Mouse (Mus musculus) E14TG2a.4 (cell line): ENCODE measurements around the gene Gga3.

Source experiments
- CTCF ChIP-seq: conservative IDR thresholded peaks from 2 replicates; pipeline ENCODE4 v1.5.1; 2014; ENCODE audit warnings: low read length
- NANOG ChIP-seq: IDR thresholded peaks from 2 replicates; pipeline ENCODE4 v1.6.1; 2014; ENCODE audit warnings: borderline replicate concordance, low read length, mixed read lengths

DNA sequence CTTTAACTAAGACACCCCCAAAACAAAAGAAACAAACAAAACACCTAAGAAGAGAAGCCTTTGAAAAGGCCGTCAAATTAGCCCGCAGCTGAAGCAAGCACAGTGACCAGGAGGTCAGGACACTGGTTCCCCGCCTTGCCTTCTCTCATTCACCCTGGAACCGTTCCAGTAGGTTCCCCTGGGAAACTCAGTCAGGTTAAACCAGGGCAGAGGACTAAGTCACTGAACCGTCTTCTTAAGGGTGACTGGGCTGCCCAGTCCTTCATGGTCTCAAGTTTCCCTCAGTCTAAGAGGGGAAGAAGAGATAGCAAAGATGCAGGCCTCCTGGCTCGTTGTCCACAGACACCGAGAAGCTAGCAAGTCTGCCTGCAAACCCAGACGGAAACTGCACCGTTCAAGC lies 22.0 kb upstream of the Gga3 start:
- TF ChIP-seq CTCF, result no peak
- no peak for TF ChIP-seq NANOG
